Mouse (Mus musculus) bone marrow, adult 2 months (tissue): Measurements from ENCODE around the gene 4930486L24Rik.

Experiments
- CTCF ChIP-seq: fragments of 200-500 bp; IDR thresholded peaks from 2 replicates; pipeline ENCODE4 v1.5.1; 2011; ENCODE audit warnings: low read length, control low read depth; ENCODE audit not compliant: control insufficient read depth, insufficient read depth
- POLR2A ChIP-seq: fragments of 200-500 bp; IDR thresholded peaks from 2 replicates; pipeline ENCODE4 v1.6.1; 2011; ENCODE audit warnings: low read depth, mild to moderate bottlenecking, control low read depth, low read length, borderline replicate concordance; ENCODE audit not compliant: control insufficient read depth

DNA sequence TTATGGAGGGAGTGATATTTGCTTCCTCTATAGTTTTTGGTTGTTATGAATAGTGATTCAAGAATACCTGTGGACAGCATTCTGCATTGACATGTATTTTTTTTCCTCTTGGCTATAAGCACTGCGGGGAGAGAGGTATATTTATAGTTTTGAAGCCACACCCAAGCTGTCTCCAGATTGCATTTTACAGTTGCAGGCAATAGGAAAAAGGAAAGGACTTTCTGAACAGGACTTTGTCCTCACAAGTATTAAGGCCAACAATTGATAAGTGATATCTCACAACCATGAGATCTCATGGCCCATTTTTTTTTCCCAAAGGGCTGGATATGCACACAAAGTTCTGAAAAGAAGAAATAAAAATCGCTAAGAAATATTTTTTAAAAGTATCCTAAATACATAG is 54.6 kb downstream of the 4930486L24Rik start:
- TF ChIP-seq POLR2A = no peak
- TF ChIP-seq CTCF = no peak
